Mouse (Mus musculus) gastrocnemius, postnatal 4 days (tissue): ENCODE results near the gene Snx27. TPM values are rescaled to one million over a fixed set of nuclear protein-coding genes. Genes with fewer than 3 reads are reported as not detected.

Source experiments
- DNase-seq, 2 experiments: peaks; one replicate each; pipeline ENCODE4 v3.0.0; 2021 to 2022; ENCODE audit warnings: low spot score in 2 of 2, mixed read lengths in 2 of 2
- total RNA-seq, 2 experiments: library from RNA; stranded (reverse); gene quantifications; 2 replicates each; pipeline ENCODE4 v1.2.3; 2021

Snx27 gene
- total RNA-seq, 2 experiments from 2014 or later, result 37.9 to 40.2 TPM

DNA sequence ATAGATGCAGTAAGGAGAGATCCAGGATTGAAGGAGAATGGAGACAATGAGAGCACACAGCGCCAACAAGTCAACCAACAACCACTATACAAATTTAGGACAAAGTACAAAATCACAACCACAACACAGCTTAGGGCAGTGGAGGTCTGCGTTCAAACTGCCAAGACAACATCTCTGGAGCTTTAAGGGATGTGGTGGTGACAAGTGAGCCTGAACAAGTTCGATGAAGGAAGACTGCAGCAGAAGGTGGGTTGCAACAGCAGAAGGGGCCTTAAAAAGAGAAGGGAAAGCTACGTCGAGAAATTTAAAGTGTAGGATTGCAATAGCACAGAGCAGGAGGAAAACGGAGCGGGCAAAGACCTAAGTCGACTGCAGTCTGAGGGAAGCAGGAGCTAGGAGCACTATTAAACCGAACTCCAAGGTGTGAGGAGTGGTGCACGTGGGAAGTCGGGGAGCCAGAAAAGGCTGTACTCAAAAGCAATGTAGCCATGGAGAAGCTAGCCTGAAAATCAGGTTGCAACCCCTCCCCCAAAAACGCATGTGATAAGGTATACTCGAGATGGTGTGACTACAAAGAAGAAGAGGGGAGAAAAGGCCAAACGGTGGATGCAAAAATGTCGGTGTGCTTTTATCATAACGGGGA, 1.3 kb downstream of the Snx27 start:
- no peak for DNase-seq

DNA sequence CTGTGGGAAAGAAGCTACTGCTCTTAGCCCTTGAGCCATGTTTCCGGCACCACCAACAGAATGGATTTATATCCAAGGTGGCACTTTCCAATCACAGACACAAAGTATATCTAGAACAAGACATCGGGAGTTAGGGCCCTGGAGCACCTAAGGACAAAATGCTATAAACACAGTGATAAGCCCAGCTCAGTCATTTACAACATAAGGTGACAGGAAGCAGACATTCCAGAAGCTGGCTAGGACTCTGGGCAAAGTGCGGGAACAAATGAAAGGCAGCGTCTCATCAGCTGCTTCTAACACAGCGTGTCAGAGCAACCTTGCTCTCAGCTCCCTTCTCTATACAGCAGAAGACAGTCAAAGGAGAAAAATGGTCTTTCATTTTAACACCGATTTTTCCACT, 8.0 kb downstream of the Snx27 start:
- DNase-seq, result no peak

DNA sequence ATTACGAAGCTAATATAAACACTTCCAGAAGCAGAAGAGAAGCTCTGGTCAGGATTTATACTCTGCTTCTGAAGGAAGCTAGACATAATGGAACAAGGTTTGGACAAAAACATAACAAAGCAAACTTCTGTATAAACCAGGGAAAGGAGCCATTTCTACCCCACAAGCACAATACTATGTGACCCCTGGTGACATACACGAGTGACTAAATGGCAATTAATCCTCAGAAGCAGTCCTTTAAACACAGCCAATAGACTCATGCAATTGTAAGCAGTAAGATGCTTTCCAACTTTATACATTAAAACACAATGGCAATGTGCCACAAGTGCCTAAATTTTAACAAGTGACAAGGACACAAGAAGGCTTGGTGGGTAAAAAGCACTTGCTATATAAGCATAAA, 15.3 kb downstream of the Snx27 start:
- no peak for DNase-seq

- no peak for DNase-seq
Measured at GRCm38 (mm10) chr3:94565557-94565956, 17.0 kb downstream of the Snx27 start.

DNA sequence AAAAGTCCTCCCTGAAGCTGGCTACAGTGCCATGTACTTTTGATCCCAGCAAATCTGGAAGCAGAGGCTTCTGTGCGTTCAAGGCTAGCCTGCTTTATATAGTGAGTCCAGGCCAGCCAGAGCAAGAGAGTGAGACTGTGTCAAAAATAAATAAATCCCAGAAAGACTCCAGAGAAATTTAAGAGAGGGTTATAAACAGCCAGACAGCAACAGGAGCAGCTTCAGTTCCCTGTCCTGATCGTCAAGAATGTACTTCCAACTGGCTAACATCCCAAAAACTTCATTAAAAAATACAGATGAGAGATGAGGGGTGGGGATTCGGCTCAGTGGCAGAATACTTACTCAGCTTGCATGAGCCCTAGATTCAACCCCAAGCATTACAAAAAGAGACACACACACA, 17.4 kb downstream of the Snx27 start:
- no peak for DNase-seq

DNA sequence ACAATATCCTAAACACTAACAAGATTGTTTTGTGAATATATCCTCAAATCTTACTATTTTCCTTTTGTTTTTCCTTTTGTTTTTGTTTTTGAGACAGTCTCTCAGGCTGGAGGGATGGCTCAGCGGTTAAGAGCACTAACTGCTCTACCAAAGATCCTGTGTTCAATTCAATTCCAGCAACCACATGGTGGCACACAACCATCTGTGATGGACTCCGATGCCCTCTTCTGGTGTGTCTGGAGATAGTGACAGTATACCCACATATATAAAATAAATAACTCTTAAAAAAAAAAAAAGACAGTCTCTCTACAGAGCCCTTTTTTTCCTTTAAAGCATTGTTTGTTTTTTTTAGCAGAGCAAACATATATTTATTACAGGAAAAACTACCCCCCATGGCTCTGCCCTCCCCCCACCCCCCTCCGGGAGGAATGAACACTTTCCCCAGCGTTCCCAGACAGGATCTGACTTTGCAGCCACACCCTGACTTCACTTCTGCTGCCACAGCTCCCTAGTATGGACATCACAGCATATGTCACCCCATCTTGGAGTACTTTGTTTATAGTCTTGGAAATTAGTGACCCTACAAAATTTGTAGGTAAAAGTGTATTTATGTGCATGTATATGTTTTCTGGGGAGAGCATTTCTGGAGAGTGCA, 18.0 kb downstream of the Snx27 start:
- no peak for DNase-seq

DNA sequence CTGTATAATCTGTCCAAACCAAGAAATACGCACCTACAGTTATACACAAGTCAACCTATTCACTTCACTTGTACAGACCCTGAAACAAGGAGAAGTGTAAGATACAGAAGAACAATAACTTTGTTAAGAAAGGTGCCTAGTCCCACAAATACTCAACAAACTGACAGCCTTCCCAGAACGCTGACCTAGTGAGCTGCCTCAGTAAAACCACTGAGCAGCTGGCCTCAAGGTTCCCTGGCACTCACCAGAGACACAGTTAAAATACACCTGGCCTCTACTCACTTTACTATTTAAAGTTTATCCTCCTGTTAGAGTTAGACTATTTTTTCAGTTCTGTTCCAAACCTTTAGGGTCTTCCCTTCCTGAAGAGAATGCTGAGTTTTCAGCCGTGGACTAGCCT, 19.4 kb downstream of the Snx27 start:
- no peak for DNase-seq

DNA sequence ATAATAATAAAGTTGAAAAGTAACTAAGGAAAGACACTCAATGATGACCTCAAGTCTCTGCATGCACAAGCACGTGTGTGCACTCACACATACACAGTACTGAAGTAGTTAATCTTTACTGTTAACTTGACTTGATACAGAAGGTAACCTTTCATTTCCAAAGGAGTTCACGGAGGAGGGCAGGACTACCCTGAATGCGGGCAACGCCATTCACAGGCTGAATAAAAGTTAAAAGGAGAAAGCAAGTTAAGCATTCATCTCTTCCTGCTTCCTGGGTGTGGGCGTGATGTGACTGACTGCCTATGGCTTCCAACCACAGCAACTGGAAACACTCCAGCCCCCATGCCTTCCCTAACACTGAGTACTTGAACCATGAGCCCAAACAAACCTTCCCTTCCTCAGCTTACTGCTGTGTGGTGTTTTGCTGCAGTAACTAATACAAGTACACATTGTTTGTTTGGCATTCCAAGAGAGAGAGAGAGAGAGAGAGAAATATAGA, 22.5 kb downstream of the Snx27 start:
- DNase-seq, result no peak

DNA sequence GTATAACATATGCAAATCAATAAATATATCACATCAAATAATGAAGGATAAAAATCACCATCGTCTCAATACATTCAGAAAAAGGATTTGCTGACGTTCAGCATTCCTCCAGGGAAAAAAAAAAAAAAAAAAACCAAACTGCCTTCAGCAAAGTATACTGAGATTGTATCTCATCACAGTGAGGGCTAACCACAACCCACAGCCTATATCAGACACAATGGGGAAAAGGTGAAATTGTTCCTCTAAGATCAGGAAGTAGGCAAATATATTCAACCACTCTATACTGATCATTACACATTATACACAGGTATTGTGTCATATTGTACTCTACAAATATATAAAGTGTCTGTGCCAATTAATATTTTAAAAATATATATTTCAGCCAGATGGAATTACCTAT, 33.5 kb downstream of the Snx27 start:
- no peak for DNase-seq

- no peak for DNase-seq
Measured at GRCm38 (mm10) chr3:94537187-94537586, 45.3 kb downstream of the Snx27 start.

GRCm38 (mm10) chr3:94533968-94534367, 48.5 kb downstream of the Snx27 start:
- peak in 1 of 2 experiments; percentile 15 for DNase-seq

GRCm38 (mm10) chr3:94526731-94527130, 55.8 kb downstream of the Snx27 start:
- DNase-seq, result no peak

DNA sequence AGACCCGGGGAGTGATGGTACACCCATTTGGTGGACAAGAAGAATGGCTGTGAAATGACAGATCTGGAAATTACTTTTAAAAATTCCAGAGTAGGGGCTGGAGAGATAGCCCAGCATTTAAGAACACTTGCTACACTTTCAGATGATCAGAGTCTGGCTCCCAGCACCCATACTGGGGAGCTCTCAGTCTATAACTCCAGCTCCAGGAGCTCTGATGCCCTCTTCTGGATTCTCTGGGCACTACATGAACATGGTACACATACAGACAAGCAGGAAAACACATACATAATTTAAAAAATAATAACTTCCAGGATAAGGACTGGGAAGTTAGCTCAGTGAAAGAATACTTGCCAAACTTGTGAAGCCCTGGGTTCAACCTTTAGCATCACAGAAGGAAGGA, 75.9 kb downstream of the Snx27 start:
- DNase-seq, result no peak

- peak in 1 of 2 experiments; percentile 10 for DNase-seq
Measured at GRCm38 (mm10) chr3:94502243-94502642, 80.3 kb downstream of the Snx27 start.

DNA sequence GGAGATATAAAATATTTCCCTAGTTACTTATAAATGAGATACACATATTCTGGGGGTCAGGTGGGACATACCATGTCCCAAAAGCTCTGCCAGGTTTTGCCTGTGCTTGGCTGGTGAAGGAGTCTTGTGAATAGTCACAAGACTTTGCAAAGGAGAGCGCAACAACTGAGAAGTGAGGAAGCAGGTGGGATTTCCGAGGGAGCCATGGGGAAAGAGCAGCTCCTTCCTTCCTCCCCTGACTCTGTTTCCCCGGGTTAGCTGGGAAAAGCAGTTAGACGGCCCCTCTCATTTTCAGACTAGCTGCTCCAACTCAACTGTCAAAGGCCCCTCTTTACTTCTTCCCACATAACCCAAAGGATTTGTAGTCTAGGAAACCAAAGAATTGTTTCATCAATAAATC, 85.4 kb downstream of the Snx27 start:
- no peak for DNase-seq

GRCm38 (mm10) chr3:94487581-94487980, 94.9 kb downstream of the Snx27 start:
- no peak for DNase-seq

DNA sequence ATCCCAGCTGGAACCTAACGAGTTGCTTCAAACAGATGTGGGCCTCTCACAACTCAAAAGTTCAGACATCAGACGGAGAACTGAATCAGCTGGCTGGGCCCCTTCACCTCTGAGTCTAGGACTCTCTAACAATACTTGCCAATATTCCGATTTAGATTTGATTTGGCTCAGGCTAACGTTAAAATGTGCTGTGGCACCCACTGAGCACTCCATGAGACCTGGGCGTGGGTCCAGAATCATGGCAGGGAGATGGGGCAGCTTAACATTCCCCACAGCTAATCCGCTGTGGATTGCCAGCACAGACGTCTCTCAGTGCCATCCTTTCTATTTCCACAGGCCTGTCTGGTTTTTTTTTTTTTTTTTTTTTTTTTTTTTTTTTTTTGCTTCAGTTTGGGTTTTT, 96.6 kb downstream of the Snx27 start:
- DNase-seq, result no peak

- DNase-seq, result no peak
Measured at GRCm38 (mm10) chr3:94483790-94484439, 98.6 kb downstream of the Snx27 start.

GRCm38 (mm10) chr3:94482764-94483385, 99.6 kb downstream of the Snx27 start:
- DNase-seq, result no peak

GRCm38 (mm10) chr3:94481429-94481828, 101.1 kb downstream of the Snx27 start:
- DNase-seq, result no peak

GRCm38 (mm10) chr3:94480291-94480884, 102.1 kb downstream of the Snx27 start, which contains the start of gene Riiad1:
TSS of gene Riiad1 (minus strand) at chr3:94480341.
- no peak for DNase-seq
